Mouse (Mus musculus) erythroblast, adult 5-6 weeks (primary cell): Measurements from ENCODE around the gene Msh3. TPM values are rescaled to one million over a fixed set of nuclear protein-coding genes. Genes with fewer than 3 reads are reported as not detected.

ENCODE experiments used
- ATAC-seq: replicated peaks from 2 replicates; pipeline ENCODE4 v1.8.0; 2016; ENCODE audit warnings: moderate number of reproducible peaks, mild to moderate bottlenecking, moderate TSS enrichment, inconsistent platforms; ENCODE audit not compliant: poor library complexity, low FRiP score, severe bottlenecking
- total RNA-seq, 2 experiments: library from RNA; stranded (forward) in 1 of 2; stranded (reverse) in 1 of 2; fragments of 150-400 nt in 1 of 2; fragments of 200-764, 138-1000 nt in 1 of 2; gene quantifications; 2 replicates each; pipeline versions ENCODE4 v1.2.3 to v1.2.4; 2015 to 2017; ENCODE audit warnings: low replicate concordance in 2 of 2

The Msh3 gene
- total RNA-seq, 2 experiments from 2014 or later = 8.5 to 12.7 TPM

- no peak for ATAC-seq
Observed at GRCm38 (mm10) chr13:92332103-92332879, 22.5 kb downstream of the Msh3 start.

DNA sequence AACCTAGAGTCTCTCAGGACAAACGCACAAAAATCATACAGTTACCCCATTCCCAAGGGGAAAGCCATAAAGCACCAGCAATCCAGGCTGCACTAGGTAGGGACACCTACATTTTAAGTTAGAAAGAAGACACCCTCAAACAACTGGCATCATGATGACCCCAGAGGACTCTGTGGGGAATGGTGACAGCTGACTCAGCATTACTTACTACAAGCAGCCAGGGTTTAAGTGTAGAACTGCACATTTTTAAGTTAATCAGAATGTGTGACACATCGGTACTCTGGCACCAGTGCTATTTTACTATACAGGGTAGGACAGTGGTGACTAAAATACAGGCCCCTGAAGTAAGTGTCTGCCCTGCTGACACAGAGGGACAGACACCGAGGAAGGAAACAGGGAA lies 24.2 kb downstream of the Msh3 start:
- no peak for ATAC-seq

DNA sequence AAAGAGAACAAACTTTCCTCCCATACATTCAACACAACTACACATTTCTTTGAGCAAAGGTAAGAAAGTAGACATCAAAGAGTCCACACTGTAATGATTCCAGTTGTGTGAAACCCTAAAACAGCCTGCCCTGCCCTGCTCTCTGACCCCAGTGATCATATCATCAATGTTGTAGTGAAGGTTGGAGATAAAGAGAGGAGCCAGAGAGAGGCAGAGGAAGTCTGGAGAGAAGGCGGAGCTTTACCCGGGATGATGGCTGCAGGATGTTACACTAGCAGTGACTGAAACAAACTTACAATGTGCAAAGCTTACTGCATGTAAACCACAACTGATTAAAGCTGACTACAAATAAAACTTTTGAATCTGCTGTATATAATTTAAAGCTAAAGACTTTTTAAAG lies 26.8 kb downstream of the Msh3 start:
- no peak for ATAC-seq

GRCm38 (mm10) chr13:92326030-92326429 lies 28.8 kb downstream of the Msh3 start:
- ATAC-seq = no peak

- ATAC-seq = no peak
Observed at GRCm38 (mm10) chr13:92320770-92321169, 34.0 kb downstream of the Msh3 start.

DNA sequence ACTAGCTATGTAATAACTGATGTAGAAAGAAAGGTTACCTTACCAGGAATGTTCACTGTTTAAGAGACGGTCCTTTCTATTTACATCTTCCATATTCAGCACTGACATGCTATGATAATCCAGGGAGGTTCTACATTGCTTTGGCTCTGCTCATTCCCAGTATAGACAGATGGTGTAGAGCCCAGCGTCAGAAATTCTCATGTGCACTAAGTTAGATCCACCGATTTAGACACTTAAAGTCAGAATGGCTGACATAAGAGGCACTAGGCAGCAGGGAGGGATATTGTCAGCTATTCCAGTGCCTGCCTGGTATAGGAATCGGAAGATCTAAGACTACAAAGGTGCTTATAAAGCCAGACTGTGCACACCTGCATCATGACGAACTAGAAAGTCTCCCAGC lies 40.2 kb downstream of the Msh3 start:
- no peak for ATAC-seq

DNA sequence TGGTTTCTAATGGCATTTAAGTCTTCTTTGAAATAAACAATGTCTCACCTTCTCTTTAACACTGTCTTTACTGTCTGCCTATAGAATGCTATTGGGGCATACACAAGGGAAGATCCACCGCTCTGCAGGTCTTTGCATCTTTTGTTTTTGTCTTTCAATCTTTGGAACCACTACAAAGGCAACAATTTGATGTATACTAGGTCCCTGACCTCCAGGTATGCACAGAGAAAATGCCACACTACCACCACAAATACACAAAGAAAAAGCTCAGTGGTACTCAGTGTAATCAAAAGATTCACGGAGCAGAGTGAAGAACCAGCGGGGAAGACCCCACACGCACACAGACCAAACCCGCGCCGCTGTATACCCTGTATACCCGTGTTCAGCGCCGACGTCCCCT lies 49.1 kb downstream of the Msh3 start, which contains the start of gene Gm20379:
Gene Gm20379, plus strand, starts transcription at position 301 of the 400 bp plus-strand sequence.
- ATAC-seq = no peak

DNA sequence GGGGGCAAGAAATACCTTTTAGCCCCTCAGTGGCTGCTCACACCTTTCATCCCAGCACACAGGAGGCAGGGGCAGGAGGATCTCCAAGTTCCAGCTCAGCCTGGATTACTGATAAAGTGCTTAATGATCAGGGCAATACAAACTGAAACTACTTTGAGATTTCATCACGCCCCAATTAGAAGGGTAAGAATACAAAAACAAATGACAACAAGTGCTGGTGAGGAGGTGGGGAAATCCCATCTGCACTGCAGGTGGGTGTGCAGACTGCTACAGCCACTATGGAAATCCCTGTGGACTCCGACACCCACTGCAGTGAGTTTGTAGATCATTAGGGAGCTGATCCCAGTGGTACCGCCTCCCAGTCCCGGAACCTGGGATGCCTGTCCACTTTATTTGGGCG lies 50.5 kb downstream of the Msh3 start:
- ATAC-seq = no peak

DNA sequence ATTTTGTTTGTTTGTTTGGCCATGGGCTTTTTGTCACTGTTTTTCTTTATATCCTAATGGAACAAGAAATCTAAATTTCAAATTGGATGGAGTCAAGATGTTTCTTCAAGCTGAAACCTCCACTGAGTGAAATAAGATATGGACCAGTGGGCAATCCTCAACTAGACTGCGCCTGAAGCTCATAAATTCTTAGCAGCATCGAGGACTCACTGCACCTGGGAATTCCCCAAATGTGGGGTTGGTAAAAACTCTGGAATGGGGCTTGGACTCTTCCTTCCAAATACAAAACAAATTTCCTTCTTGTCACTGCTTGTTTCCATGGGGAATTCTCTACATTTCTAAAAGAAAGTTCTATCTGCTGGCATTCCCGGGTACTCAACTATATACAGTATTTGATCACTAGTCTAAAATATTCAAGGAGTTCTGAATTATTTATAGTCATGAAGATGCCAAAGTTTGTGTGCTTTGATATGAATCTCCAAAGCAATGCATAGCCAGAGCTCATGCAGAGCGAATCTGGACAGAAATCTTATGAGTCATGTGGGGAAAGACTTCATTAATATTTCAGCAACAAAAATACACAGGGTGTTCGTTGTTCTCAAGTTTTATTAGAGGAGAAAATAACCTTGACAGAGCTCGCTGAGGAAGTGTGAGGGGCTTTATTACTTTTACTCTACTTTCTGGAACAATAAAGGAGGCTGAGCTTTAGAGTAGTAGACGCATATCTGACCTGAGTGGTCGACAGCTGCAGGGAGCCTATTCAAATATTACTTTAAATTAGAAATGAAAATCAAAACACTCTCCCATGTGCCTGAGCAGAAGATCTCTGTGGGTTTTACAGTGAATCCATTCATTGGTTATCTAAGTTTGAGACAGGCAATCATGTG lies 51.5 kb downstream of the Msh3 start:
- no peak for ATAC-seq

- ATAC-seq = no peak
Observed at GRCm38 (mm10) chr13:92302466-92302865, 52.3 kb downstream of the Msh3 start.

DNA sequence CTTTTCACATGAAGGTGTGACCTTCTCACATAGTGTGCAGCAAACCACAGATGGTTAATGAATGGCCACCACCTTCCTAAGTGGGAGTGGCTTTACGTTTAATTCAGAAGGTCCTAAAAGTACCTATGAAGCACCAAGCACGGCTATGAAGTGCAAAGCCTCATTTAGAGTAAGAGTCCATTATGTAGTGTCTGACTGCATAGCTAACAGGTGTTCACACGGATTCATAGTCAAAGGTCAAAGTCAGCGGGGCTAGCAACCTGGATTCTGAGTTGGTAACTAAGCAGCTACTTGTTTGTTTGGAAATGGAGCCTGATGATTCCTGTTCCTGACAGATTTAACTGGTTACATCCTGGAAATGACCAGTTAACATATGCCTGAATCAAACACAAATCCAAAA lies 53.0 kb downstream of the Msh3 start:
- ATAC-seq = no peak

- no peak for ATAC-seq
Observed at GRCm38 (mm10) chr13:92299522-92299921, 55.3 kb downstream of the Msh3 start.

DNA sequence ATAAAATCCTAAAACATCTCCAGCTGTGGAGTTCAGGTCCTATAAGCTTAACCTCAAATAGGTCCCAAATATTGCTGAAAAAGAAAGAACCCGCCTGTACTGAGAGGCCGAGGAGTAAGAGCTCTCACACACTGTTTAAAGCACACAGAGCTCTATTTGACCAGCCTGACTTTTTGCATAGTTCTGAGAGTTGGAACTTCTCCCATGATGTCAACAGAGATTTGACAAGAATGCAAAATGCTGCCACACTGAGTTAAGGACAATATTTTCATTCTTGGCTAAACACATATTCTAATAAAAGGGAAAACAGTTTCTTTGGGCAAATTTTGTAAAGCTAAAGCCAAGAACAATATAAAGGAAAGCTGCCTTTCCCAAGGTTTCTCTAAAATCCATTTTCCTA lies 57.8 kb downstream of the Msh3 start:
- ATAC-seq = no peak

DNA sequence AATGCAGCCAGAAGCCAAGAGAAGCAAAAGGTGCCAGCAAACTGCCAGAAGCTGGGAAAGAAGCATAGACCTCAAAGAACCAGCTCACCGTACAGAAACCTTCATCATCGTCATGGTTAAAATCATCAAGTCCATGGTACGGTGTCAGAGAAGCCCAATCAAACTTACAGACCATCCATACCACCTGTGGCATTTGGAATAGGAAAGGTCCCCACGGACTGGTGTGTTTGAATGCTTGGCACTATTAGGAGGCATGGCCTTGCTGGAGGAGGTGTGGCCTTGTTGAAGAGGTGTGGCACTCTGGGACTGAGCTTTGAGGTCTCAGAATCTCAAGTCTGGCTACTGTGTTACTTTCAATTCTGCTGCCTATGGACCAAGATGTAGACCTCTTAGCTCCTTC lies 58.3 kb downstream of the Msh3 start:
- ATAC-seq = no peak

DNA sequence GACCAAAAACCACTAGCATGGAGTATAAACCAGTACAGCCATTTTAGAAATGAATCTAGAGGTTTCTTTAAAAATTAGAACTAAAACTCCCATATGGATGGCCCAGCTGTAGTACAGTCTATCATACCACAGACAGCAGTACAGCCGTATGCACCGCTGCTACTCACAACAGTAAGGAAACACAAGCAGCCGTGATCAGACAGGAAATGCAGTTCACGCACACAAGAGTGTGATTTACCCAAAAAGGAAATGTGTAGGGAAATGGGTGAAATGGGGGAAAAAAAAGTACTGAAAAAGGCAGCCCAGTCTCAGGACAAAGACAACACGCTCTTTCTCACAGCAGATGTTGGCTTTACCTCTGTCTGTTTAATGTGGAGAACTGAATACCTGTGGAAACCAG lies 60.9 kb downstream of the Msh3 start:
- no peak for ATAC-seq

DNA sequence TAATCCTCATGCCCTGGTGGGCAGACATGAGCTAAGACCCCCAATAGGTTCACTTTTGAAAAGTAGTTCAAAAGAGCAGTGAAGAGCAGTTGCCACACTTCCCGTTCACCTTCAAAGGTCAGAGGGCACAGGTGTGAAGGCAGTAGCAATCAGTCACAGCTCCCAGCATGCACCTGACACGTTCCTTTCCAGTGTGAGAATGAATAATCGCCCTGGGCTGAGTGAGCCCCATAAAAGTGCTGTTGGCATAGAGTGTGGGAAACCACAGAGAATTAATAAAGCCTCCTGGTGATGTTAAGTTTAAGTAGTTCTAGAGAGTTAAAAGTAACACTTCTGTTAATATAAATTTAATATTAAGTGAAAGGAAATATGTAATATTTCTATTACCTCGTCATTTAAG lies 63.2 kb downstream of the Msh3 start:
- no peak for ATAC-seq

GRCm38 (mm10) chr13:92277027-92277426 lies 77.8 kb downstream of the Msh3 start:
- ATAC-seq = no peak

GRCm38 (mm10) chr13:92275292-92275691 lies 79.5 kb downstream of the Msh3 start:
- ATAC-seq = no peak

- ATAC-seq = peak; percentile 91
Observed at GRCm38 (mm10) chr13:92274274-92275198, 80.3 kb downstream of the Msh3 start.

DNA sequence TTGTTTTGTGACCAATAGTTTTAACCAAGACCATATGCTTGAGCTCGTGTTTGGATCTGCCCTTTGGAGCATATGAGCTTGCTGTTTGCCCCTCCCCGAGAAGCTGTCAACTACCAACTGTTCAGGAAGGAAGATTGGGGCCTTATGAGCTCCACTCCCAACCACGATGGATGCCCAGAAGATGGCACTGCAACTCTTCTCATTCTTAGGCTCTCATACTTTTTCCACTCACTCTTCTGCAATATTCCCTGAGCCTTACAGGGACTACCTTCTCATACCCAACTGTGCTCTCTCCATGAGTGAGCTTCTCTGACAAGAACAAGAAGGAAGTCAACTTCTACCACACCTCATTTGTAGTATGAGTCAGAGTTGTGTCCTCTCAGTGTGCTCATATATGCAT lies 87.7 kb downstream of the Msh3 start:
- ATAC-seq = no peak
